Mouse (Mus musculus) limb, embryonic 12.5 days (tissue): ENCODE results near the gene Slx4. TPM values are rescaled to one million over a fixed set of nuclear protein-coding genes. Genes with fewer than 3 reads are reported as not detected.

Experiments
- ATAC-seq: fragments of 200-750 bp; cut with Nextera tagmentation; 2 replicates; pipeline ENCODE4 v1.8.0; 2017; ENCODE audit warnings: low read depth, moderate TSS enrichment; ENCODE audit not compliant: insufficient number of reproducible peaks, insufficient read depth, low FRiP score, low TSS enrichment
- H3K27ac ChIP-seq: fragments of 300-500 bp; sonication (generic); 2 replicates; pipeline ENCODE4 v1.5.1; 2016; ENCODE audit warnings: mild to moderate bottlenecking, moderate library complexity
- H3K27me3 ChIP-seq: fragments of 300-500 bp; sonication (generic); 2 replicates; pipeline ENCODE4 v1.6.1; 2016; ENCODE audit warnings: mild to moderate bottlenecking, moderate library complexity
- H3K36me3 ChIP-seq: fragments of 300-500 bp; sonication (generic); 2 replicates; pipeline ENCODE4 v1.6.1; 2016; ENCODE audit warnings: mild to moderate bottlenecking, moderate library complexity
- H3K4me1 ChIP-seq: fragments of 300-500 bp; sonication (generic); replicated peaks from 2 replicates; pipeline ENCODE4 v1.6.1; 2016
- H3K4me2 ChIP-seq: fragments of 300-500 bp; sonication (generic); 2 replicates; pipeline ENCODE4 v1.6.1; 2016; ENCODE audit warnings: mild to moderate bottlenecking, moderate library complexity
- H3K4me3 ChIP-seq: fragments of 300-500 bp; sonication (generic); replicated peaks from 2 replicates; pipeline ENCODE4 v1.5.1; 2016; ENCODE audit warnings: mild to moderate bottlenecking
- H3K9ac ChIP-seq: fragments of 300-500 bp; sonication (generic); replicated peaks from 2 replicates; pipeline ENCODE4 v1.6.1; 2016; ENCODE audit warnings: mild to moderate bottlenecking, moderate library complexity
- H3K9me3 ChIP-seq: fragments of 300-500 bp; sonication (generic); 2 replicates; pipeline ENCODE4 v1.6.1; 2016; ENCODE audit warnings: mild to moderate bottlenecking, moderate library complexity
- WGBS: fragments of 180-500 bp; shearing (Covaris S2); methylation state at CpG from one replicate; pipeline ENCODE4 v1.1.7; 2016; 5-methylcytosine and 5-hydroxymethylcytosine counted together
- polyA plus RNA-seq: library from polyadenylated mRNA; unstranded; fragments of >200 nt; fragmentation: Nextera tagmentation; extraction: Ambion mirVana; gene quantifications from 2 replicates; pipeline ENCODE4 v1.2.1, GENCODE M21; 2016

Slx4 gene
- 23.1 and 27.9 TPM in 2 replicates for polyA plus RNA-seq

DNA sequence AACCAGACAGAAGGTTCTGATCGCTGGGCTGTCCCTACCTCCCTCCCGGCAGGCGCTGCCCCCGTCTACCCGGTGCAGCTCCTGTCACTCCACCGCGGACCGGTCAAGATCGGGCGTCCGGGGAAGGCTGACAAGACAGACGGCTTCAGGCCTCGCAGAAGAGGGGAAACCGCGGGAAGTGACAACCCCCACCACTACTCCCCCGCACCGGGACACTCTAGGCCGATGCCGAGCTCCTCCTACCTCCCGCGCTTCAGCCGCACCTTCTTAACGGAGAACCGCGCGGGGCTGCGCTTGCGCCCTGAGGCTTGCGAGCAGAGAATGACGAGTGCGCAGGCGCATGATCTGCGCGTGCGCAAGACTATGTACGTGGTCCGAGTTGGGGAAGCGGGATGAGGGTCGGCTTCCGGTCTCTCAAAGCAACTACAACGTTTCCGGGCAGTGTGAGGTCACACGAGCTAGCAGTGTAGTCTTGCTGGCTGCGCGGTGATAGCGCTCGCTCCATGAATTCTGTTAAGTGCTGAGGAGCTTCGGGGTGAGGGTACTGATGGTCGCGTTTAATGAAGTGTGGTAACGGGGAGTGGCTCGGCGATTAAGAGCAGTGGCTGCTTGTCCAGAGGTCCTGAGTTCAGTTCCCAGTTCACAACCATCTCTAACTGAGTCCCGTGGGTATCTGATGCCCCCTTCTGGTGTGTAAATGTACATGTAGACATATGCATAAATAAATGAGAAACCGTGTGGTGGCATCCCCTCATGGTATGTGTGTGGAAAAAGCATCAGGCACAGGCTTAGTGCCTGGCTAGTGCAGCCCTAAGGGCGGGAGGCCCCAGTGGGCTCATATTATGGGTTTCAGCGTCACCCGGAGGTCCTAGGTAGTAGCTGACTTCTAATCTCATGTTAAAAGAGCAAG lies at the start of gene Slx4:
Gene Slx4, minus strand, starts transcription at position 282 of the 910 bp plus-strand sequence.
- Histone ChIP-seq H3K27me3 (no peaks in the 10 kb centered on the region), H3K9me3 (0 out of 2 replicates have a peak, but pooled peaks cover 6% of the 10 kb centered on the region), H3K27ac (peak within 1 kb of the TSS; percentile 76), H3K4me3 (peak within 1 kb of the TSS; percentile 74), H3K36me3 (peaks cover 24% of the 10 kb centered on the region), H3K9ac (peak within 1 kb of the TSS; percentile 70), H3K4me1 (peaks cover 13% of the 10 kb centered on the region), H3K4me2 (peak within 1 kb of the TSS; percentile 76)
- peak; percentile 97 for ATAC-seq
- under 1% methylated on average over 58 of the region's 58 CpGs for WGBS

DNA sequence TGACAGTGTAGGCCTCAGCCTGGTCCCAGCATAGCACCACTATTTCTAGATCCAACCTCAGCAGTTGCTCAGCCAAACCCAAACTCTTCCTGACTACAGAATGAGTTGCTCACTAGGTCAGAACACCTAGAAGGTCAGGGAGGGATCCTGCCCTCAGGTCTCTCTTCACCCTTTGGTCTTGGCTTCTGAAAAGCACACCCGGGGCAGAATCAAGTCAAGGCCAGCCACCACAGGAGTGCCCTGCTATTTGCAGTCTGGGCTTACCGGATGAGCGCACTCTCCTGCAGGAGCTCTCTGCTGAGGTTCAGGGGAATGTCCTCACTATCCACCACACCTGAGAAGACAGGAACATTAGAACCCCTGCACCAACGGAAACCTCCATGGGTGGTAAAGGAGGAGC lies 49.0 kb upstream of the Slx4 start:
- WGBS: 91% methylated on average over 4 of the region's 4 CpGs
- ATAC-seq: no peak
- H3K4me3 ChIP-seq: no peak overlapping the region
- no peak overlapping the region for H3K27ac ChIP-seq
- H3K36me3 ChIP-seq: peaks cover 91% of the 10 kb centered on the region
- no peak overlapping the region for H3K4me2 ChIP-seq
- H3K27me3 ChIP-seq: no peaks in the 10 kb centered on the region
- no peaks in the 10 kb centered on the region for H3K9me3 ChIP-seq
- H3K4me1 ChIP-seq: no peaks in the 10 kb centered on the region
- H3K9ac ChIP-seq: no peak overlapping the region

DNA sequence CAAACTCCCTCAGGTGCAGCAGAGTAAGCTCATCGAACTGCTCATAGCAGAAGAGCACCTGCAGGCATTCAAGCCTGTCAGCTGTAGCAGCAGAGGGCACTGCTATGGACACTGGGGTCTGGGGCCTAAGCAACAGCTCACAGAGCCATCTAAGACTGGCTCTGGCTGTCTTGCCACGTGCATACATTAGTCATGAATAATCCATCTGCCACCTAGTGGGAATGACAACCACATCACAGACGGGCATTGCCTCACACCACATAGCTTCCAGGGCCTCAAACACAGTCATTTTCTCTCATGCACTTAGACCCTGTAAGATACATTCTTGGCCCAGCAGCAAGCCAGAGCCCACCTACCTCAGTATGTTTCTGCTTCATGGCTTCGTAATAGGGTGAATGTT lies 42.0 kb upstream of the Slx4 start:
- Histone ChIP-seq H3K4me1 (no peaks in the 10 kb centered on the region), H3K36me3 (peaks cover 93% of the 10 kb centered on the region), H3K9me3 (no peaks in the 10 kb centered on the region), H3K27me3 (no peaks in the 10 kb centered on the region), H3K9ac (no peak overlapping the region), H3K4me2 (no peak overlapping the region), H3K27ac (no peak overlapping the region), H3K4me3 (no peak overlapping the region)
- 91% methylated on average over 4 of the region's 4 CpGs for WGBS
- no peak for ATAC-seq

DNA sequence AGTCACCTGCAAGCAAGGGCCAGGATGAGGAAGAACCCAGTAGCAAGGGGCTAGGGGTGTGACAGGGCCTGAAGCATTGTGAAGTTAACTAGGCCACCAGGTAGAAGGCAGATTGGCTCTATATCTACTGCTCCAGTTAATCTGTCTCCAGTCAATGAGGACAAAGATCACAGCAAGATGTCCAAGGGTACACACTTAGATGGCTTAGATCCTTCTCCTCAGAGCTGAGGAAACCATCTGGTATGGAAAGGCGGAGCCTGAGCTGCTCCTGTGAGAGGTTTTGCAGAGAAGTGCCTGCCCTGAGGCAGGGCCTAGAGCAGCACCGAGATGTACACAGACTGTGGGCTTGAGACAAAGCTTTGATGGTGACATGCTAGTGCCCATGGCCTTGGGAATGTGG lies 40.5 kb upstream of the Slx4 start:
- no peak overlapping the region for H3K4me3 ChIP-seq
- H3K4me2 ChIP-seq: no peak overlapping the region
- 92% methylated on average over 2 of the region's 2 CpGs for WGBS
- ATAC-seq: no peak
- H3K27me3 ChIP-seq: no peaks in the 10 kb centered on the region
- no peak overlapping the region for H3K9ac ChIP-seq
- peaks cover 93% of the 10 kb centered on the region for H3K36me3 ChIP-seq
- no peaks in the 10 kb centered on the region for H3K4me1 ChIP-seq
- no peak overlapping the region for H3K27ac ChIP-seq
- H3K9me3 ChIP-seq: no peaks in the 10 kb centered on the region

DNA sequence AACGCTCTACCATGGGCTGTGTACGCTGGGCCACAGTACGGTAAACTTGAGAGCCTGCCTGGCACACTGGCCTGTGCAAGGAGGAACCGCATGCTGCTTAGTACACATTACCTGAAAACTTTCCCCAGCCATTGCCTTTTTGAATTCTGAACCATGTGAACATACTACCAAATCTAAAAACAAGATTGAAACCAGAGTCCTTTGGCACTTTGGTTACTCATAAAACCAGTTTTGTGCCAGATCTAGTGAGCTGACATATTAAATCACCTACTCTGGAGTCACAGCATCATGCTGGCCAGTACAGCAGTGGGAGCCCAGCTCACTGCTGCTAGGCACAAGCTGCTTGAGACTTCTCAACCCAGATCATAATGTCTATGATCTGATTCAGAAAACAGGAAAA lies 38.1 kb upstream of the Slx4 start:
- H3K4me2 ChIP-seq: no peak overlapping the region
- H3K9me3 ChIP-seq: no peaks in the 10 kb centered on the region
- 92% methylated on average over 4 of the region's 4 CpGs for WGBS
- no peak overlapping the region for H3K4me3 ChIP-seq
- no peak for ATAC-seq
- peaks cover 94% of the 10 kb centered on the region for H3K36me3 ChIP-seq
- no peak overlapping the region for H3K27ac ChIP-seq
- no peaks in the 10 kb centered on the region for H3K27me3 ChIP-seq
- H3K9ac ChIP-seq: no peak overlapping the region
- H3K4me1 ChIP-seq: no peaks in the 10 kb centered on the region

DNA sequence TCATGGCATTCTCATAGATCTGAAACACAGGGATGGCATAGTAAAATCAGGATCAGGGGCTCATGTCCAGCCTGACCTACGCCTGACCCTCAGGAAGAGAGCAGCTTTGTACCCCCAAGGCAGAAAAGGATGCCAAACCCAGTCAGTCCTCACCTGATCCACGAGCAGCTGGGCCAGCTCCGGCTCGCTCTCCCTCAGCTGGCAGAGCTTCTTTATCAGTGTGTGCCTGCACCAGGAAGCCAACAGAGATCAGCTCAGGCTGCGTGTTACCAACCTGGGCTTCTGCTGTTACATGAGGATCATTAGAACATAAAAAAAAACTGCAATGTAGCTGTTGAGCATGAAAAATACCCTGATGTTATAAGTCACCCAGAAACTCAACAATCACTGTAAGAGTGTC lies 36.6 kb upstream of the Slx4 start:
- no peak overlapping the region for H3K9ac ChIP-seq
- no peak for ATAC-seq
- H3K27me3 ChIP-seq: no peaks in the 10 kb centered on the region
- H3K4me2 ChIP-seq: no peak overlapping the region
- H3K9me3 ChIP-seq: no peaks in the 10 kb centered on the region
- no peaks in the 10 kb centered on the region for H3K4me1 ChIP-seq
- H3K27ac ChIP-seq: no peak overlapping the region
- 92% methylated on average over 5 of the region's 5 CpGs for WGBS
- no peak overlapping the region for H3K4me3 ChIP-seq
- peaks cover 85% of the 10 kb centered on the region for H3K36me3 ChIP-seq

DNA sequence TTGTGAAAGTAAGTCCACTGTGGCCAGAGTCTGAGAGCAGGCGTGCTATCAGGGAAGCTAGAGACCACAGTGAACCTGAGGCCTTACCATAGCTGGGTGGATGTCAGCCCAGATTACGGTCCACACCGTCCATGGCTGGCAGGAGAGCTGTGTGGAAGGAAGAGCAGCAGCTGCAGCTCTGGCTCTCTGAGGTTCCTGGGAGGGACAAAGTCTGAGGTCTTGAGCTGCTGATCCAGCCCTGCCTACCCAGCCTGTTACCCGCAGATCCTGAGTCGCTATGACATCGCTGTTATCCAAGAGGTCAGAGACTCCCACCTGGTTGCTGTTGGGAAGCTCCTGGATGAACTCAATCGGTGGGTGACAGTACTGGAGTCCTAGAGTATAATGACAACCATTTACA lies 34.1 kb upstream of the Slx4 start:
- H3K4me1 ChIP-seq: no peaks in the 10 kb centered on the region
- WGBS: 95% methylated on average over 7 of the region's 7 CpGs
- no peak overlapping the region for H3K4me2 ChIP-seq
- no peak overlapping the region for H3K9ac ChIP-seq
- ATAC-seq: no peak
- no peaks in the 10 kb centered on the region for H3K27me3 ChIP-seq
- no peak overlapping the region for H3K27ac ChIP-seq
- H3K4me3 ChIP-seq: no peak overlapping the region
- H3K36me3 ChIP-seq: peaks cover 62% of the 10 kb centered on the region
- H3K9me3 ChIP-seq: no peaks in the 10 kb centered on the region

DNA sequence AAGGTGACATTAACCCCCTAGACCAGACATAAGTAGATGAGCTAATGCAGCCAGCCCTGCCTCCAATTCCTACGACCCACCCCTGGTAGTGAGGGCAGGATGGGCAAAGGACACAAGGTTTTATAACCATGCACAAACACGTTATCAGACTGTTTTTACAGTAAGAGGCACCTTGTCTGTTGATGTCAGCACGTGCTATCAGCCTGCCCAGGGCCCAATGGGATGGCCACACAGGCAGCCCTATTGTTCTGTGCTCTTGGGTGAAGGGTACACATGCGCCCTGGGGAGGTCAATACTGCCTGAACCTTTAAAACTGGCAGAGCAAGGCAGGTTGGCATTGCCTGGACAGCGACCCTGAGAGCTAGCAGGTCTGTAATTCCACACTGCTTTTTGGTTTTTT lies 33.2 kb upstream of the Slx4 start, which contains the start of gene Dnase1:
Gene Dnase1, plus strand, starts transcription at position 136 of the 400 bp plus-strand sequence.
- no peaks in the 10 kb centered on the region for H3K9me3 ChIP-seq
- no peak within 1 kb of the TSS for H3K4me3 ChIP-seq
- no peak for ATAC-seq
- WGBS: 87% methylated on average over 5 of the region's 5 CpGs
- 0 out of 2 replicates have a peak, but pooled peaks cover under 1% of the 10 kb centered on the region for H3K4me1 ChIP-seq
- H3K27ac ChIP-seq: no peak within 1 kb of the TSS
- H3K27me3 ChIP-seq: no peaks in the 10 kb centered on the region
- no peak within 1 kb of the TSS for H3K9ac ChIP-seq
- H3K36me3 ChIP-seq: peaks cover 55% of the 10 kb centered on the region
- no peak within 1 kb of the TSS for H3K4me2 ChIP-seq

DNA sequence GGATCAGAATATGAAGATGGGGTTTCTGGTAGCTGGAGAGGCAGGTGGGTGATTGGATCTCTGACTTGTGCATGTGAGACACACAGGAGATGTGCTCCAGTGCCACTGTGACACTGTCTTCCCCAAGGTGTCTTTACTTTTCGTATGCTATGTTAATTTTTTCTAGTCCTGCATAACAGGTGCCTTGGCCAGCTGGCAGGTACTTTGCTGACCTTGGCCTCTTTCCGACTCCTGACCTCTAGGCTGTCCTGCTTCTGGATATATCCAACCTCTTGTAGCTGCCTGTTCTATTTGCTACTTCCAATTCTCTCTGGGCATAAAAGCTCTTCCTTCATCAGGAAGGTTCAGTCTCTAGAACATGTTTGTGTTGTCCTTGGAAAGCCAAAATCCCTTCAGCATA lies 32.0 kb upstream of the Slx4 start:
- Histone ChIP-seq H3K27me3 (no peaks in the 10 kb centered on the region), H3K4me1 (peaks cover 6% of the 10 kb centered on the region; the same call in 1 of the 2 replicates), H3K9me3 (no peaks in the 10 kb centered on the region), H3K4me3 (no peak overlapping the region), H3K36me3 (peaks cover 44% of the 10 kb centered on the region), H3K4me2 (no peak overlapping the region), H3K27ac (no peak overlapping the region), H3K9ac (no peak overlapping the region)
- WGBS: 88% methylated on average over 2 of the region's 2 CpGs
- ATAC-seq: no peak

DNA sequence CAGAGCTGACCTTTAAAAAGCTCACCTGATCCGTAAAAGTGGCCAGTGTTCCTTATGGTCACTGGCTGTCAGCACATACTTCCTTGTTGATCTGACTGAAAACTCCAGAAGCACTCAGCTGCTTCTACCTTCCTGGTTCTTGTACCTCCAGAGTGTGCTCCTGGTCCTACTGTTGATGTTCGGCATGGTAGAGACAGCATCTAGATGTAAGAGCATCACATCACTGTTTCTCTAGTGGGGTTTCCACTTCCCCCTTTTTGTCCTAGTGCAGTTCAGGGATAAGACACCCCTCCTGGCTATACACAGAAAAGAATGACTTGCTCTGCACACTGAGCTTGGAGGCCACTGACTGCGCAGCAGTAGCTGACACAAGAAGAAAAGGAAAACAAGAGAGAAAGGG lies 30.9 kb upstream of the Slx4 start:
- H3K9me3 ChIP-seq: no peaks in the 10 kb centered on the region
- H3K4me2 ChIP-seq: no peak overlapping the region
- no peak for ATAC-seq
- WGBS: 89% methylated on average over 3 of the region's 3 CpGs
- H3K4me1 ChIP-seq: peaks cover 6% of the 10 kb centered on the region; the same call in 1 of the 2 replicates
- H3K27ac ChIP-seq: no peak overlapping the region
- peaks cover 33% of the 10 kb centered on the region for H3K36me3 ChIP-seq
- H3K9ac ChIP-seq: no peak overlapping the region
- H3K27me3 ChIP-seq: no peaks in the 10 kb centered on the region
- no peak overlapping the region for H3K4me3 ChIP-seq

DNA sequence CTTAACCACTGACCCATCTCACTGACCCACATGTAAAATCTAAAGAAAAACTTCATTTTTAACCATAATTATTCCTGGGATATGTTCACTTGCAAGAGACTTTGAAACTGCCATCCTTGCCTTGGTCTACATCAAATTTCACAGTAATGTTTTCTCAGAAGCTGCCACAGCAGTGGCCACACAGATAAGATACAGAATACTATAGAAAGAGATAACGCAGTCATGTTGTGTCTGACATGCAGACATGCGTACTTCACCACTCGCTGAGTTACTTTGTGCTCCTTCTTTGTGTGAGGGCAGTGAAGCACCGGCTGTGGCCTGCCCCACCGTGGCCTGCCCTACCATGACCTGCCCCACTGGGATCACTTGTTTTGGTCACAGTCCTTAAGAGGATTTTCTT lies 30.4 kb upstream of the Slx4 start:
- Histone ChIP-seq H3K36me3 (peaks cover 28% of the 10 kb centered on the region), H3K4me2 (no peak overlapping the region), H3K4me3 (no peak overlapping the region), H3K27me3 (no peaks in the 10 kb centered on the region), H3K27ac (no peak overlapping the region), H3K4me1 (peaks cover 6% of the 10 kb centered on the region; the same call in 1 of the 2 replicates), H3K9me3 (no peaks in the 10 kb centered on the region), H3K9ac (no peak overlapping the region)
- ATAC-seq: no peak
- WGBS: 90% methylated on average over 5 of the region's 5 CpGs
